Mouse (Mus musculus): Measurements from ENCODE around the gene Luc7l.

DNA sequence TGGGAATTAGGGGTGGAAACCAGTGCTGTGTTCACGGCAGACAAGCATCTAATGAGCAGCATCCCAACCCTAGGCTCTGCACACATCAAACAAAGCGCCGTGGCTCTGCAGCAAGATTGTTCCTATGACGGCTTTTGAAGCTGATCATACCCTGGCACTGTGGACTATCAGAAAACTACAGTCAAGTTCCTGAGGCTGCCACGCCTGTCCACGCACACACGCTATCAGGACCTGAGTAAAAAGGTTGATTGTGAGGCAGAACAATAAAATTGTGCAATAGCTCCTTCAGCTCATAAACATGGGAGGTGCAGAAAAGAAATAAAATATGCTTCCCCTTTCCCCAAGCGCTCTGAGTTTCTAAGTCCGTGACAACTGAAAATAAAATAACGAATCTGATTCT, 15.0 kb upstream of the Luc7l start:
- TF ChIP-seq GATA1 (IDR thresholded peaks at IDR 0.05; ENCODE audit: borderline replicate concordance, low read length) (no peak), FLI1 (IDR thresholded peaks at IDR 0.05; ENCODE audit: low read length) (no peak)

Data from megakaryocyte, embryonic 14.5 days (primary cell).